ENCODE assay signal across 16 mouse cellular contexts in the genomic region with DNA sequence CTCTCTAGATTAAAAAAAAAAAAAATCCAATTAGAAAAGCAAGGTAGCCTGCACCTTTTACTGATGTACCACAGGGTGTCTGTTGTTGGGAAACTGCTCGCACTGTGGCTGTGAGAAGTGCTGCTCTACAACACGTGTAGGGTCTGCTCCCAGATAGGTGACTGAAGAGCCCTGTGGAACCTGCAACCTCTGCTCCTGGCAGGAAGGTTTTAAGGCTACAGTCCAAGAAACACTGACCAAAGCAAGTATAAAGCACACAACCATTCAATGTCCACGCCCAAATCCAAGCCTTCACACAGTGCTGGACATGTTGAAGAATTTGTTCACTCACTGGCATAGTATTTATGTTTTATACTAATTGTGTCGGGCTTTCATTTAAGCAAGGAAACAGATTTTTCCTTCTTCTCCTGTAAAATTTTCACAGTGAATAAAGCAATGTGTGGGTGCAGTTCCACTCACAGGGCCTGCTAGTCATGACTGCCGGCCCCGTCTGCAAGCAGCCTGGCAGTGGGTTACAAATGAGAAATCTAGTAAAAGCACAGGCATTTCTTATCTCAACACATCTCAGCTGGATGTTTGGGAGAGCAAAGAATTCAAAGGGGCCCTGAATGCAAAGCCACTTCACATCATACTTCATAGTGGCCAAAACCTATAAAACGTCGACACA.
DNase-seq lines count a peak whose midpoint lies in the region; ATAC-seq and TF ChIP-seq lines count a peak whose summit lies in the region.
"Had no signal": no experiment of that assay in that cellular context is flagged by ENCODE, and none has a peak within 500 bp of the region (broad histone marks: within the 10 kb centered on the region; RNA-seq: fewer than 3 reads in every experiment).

No protein-coding gene starts in this region.

- peak overlapping the region; percentile 2; the same call in 1 of the 2 replicates for H3K27ac ChIP-seq in forebrain, embryonic 13.5 days
- H3K27ac ChIP-seq in forebrain, embryonic 12.5 days = no peak overlapping the region
- peak overlapping the region; percentile 3; the same call in 1 of the 2 replicates for H3K27ac ChIP-seq in heart, embryonic 15.5 days
- H3K27ac ChIP-seq in layer of hippocampus, adult 2 months = peak overlapping the region; percentile 79
- H3K27ac ChIP-seq: embryonic facial prominence, embryonic 13.5 days had no signal

- H3K9me3 ChIP-seq in forebrain, embryonic 13.5 days (replicated peaks) = no peaks in the 10 kb centered on the region
- H3K9me3 ChIP-seq in forebrain, embryonic 12.5 days = no peaks in the 10 kb centered on the region
- H3K9me3 ChIP-seq in heart, embryonic 15.5 days (replicated peaks) = no peaks in the 10 kb centered on the region
- H3K9me3 ChIP-seq: embryonic facial prominence, embryonic 13.5 days had no signal

- DNase-seq in heart, postnatal 4 days = no peak
- no peak for DNase-seq in layer of hippocampus, adult 2 months (ENCODE audit: low spot score in 2 of 2)
- DNase-seq in layer of hippocampus, postnatal 10 days (ENCODE audit: low spot score in 2 of 2) = no peak
- DNase-seq in brain, adult 2 months (ENCODE audit: low read depth, low spot score) = peak; percentile 53
- DNase-seq: cerebellum, adult 11-12 months; gastrocnemius, postnatal 36 days; lung, adult 18-20 months; thymus, adult 18-20 months had no signal

- H3K4me3 ChIP-seq in forebrain, embryonic 13.5 days = no peak overlapping the region
- H3K4me3 ChIP-seq in forebrain, embryonic 12.5 days (replicated peaks) = no peak overlapping the region
- no peak overlapping the region for H3K4me3 ChIP-seq in heart, embryonic 15.5 days
- H3K4me3 ChIP-seq in layer of hippocampus, adult 2 months = no peak overlapping the region
- H3K4me3 ChIP-seq: embryonic facial prominence, embryonic 13.5 days had no signal

- no peaks in the 10 kb centered on the region for H3K27me3 ChIP-seq in forebrain, embryonic 13.5 days
- no peaks in the 10 kb centered on the region for H3K27me3 ChIP-seq in forebrain, embryonic 12.5 days
- H3K27me3 ChIP-seq in heart, embryonic 15.5 days = no peaks in the 10 kb centered on the region
- H3K27me3 ChIP-seq: CH12.LX; embryonic facial prominence, embryonic 13.5 days had no signal

- 78% methylated on average over 8 of the region's 8 CpGs for WGBS in forebrain, embryonic 13.5 days
- 83% methylated on average over 8 of the region's 8 CpGs for WGBS in forebrain, embryonic 12.5 days
- WGBS in heart, embryonic 15.5 days = 62% methylated on average over 8 of the region's 8 CpGs

- 0 out of 2 replicates have a peak, but pooled peaks cover 8% of the 10 kb centered on the region for H3K4me1 ChIP-seq in forebrain, embryonic 13.5 days
- H3K4me1 ChIP-seq in forebrain, embryonic 12.5 days = peaks cover 7% of the 10 kb centered on the region
- H3K4me1 ChIP-seq in heart, embryonic 15.5 days (replicated peaks) = peaks cover 39% of the 10 kb centered on the region

- no peak overlapping the region for H3K9ac ChIP-seq in forebrain, embryonic 13.5 days
- no peak overlapping the region for H3K9ac ChIP-seq in forebrain, embryonic 12.5 days
- H3K9ac ChIP-seq in heart, embryonic 15.5 days = no peak overlapping the region
- H3K9ac ChIP-seq: embryonic facial prominence, embryonic 13.5 days had no signal

- no peaks in the 10 kb centered on the region for H3K36me3 ChIP-seq in forebrain, embryonic 13.5 days (ENCODE audit: poor library complexity, severe bottlenecking)
- H3K36me3 ChIP-seq in forebrain, embryonic 12.5 days (replicated peaks) = no peaks in the 10 kb centered on the region
- H3K36me3 ChIP-seq in heart, embryonic 15.5 days = no peaks in the 10 kb centered on the region
- H3K36me3 ChIP-seq: embryonic facial prominence, embryonic 13.5 days had no signal

- no peak overlapping the region for H3K4me2 ChIP-seq in forebrain, embryonic 13.5 days
- no peak overlapping the region for H3K4me2 ChIP-seq in forebrain, embryonic 12.5 days
- no peak overlapping the region for H3K4me2 ChIP-seq in heart, embryonic 15.5 days
- H3K4me2 ChIP-seq: embryonic facial prominence, embryonic 13.5 days had no signal

- TF ChIP-seq CTCF in layer of hippocampus, adult 2 months (conservative IDR thresholded peaks at IDR 0.05) = no peak

- ATAC-seq in forebrain, embryonic 13.5 days = no peak
- no peak for ATAC-seq in forebrain, embryonic 12.5 days (ENCODE audit: low FRiP score)
- no peak; the same call in 1 of the 2 replicates for ATAC-seq in heart, embryonic 15.5 days (replicated peaks; ENCODE audit: insufficient number of reproducible peaks, insufficient read depth, low FRiP score, low read depth)
- no peak for ATAC-seq in megakaryocyte, adult 5-6 weeks (ENCODE audit: poor library complexity, severe bottlenecking)
- ATAC-seq: activated CD4-positive, CD25-positive, alpha-beta regulatory T cell, adult 4 months; forebrain, embryonic 14.5 days had no signal
